Mouse (Mus musculus) cerebellum, adult 9-11 months (tissue): ENCODE data around the gene Iqce.

Source experiments
- DNase-seq: peaks from one replicate; pipeline ENCODE4 v3.0.0; 2022

Iqce gene

GRCm38 (mm10) chr5:140661427-140661826 lies 40.8 kb downstream of the Iqce start:
- no peak for DNase-seq

DNA sequence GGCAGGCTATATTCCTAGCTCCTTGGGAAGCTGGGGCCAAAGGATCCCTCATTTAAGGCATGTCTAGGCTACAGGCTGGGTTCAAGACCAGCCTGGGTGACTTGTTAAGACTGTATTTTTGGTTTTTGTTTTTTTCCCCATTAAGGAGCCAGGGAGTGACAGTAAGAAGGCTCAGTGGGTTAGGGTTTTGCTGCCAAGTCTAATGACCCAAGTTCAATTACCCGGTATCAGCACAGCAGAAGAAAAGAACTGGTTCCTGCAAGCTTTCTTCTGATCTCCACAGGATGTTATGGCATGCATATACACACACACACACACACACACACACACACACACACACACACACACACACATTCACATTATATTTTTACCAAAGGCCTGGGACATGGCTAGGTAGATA lies 41.8 kb downstream of the Iqce start:
- DNase-seq, result no peak

GRCm38 (mm10) chr5:140659607-140660272 lies 42.4 kb downstream of the Iqce start:
- DNase-seq, result peak; percentile 56

DNA sequence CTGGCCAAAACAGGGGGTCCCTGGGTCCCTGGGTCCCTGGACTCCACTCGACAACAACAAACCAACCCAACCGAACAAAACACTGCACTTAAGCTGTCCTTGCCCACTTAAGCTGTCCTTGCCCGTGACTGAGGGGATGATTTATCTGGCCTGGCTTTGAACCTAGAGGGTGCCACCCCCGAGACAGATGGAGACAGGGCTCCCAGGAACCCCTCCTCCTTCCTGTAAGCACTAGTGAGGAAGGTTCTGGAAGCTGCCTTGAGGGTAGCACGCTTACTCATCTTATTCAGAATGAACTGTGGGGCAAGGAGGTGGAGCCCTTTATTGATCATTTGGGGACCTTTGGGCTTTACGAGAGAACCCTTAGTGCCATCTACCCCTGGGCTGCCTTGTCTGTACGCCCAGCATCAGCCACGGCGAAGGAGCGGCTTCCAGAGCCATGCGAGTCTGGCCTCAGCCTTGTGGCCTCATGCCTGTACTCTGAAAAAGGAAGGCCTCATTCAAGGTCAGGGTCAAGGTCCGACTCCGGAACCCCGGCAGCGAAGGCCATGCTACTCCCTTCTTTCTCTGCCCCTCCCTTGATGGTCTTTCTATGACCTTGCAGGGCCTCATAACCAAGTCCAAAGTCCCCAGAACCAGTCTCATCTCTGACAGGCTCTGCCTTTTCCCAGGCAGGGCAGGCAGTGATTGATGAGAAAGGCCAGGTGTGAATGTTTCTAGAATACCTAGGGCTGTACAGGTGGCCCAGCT lies 47.9 kb downstream of the Iqce start:
- no peak for DNase-seq

DNA sequence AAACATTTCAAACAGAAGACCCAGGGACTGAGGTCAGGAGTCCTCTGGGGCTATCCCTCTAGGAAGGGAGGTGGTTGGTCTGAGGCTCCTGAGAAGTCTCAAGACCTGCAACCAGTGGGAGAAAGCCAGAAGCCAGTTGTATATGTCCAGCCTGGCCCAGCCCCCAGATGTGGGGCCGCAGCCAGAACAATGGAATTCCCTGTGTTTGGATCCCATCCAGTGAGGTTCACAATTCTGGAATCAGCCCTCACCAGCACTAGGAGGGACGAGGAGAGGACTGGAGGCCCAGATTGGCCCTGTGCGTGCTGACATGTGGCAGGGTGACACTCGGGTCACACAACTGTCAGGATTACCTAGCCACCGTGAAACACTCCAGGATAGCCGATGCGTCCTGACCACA lies 49.6 kb downstream of the Iqce start:
- no peak for DNase-seq

DNA sequence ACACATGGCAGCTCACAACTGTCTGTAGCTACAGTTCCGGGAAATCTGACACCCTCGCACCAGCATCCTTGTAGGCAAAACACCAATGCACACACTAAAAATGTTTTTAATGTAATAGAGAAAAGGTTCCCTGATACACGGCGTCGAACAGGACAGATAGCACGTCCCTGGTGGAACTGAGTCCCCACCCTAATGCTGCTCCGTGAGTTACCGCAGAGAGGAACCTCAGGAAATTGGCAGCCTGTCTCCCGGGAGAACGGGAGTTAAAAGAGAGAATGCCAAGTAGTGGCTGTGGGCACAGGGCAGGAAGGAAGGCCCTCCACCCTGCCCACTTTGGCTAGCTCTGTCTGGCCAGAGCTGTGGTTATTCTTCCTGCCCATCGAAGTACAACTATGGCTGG lies 50.9 kb downstream of the Iqce start:
- DNase-seq, result no peak

GRCm38 (mm10) chr5:140649881-140650414 lies 52.2 kb downstream of the Iqce start:
- peak; percentile 48 for DNase-seq

GRCm38 (mm10) chr5:140649101-140649667 lies 53.0 kb downstream of the Iqce start:
- peak; percentile 98 for DNase-seq

DNA sequence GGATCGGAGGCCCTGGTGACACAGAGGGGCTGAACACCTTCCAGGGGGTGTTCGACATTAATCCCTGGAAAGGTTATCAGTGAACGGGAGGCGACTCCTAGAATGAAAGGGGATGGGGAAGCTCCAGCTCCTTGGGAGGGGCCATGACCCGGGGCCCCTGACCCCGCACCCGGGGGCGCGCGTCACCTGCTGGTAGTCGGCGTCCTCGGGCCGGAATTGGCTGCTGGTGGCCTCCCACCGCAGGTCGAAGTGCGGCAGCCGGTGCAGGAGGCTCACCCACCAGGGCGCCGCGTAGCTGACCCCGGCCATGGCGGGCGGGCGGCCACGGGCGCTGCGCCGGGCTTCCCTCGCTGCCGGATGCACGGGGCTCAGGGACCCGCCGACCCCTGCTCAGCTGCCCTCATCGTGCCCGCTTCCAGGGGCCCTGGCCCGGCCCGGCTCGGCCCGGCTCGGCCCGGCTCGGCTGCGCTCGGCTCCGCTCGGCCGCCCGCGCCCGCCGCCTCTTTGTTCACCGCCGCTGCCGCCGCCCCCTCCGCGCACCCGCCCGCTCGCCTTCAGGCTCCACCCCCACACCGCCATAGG lies 53.6 kb downstream of the Iqce start, which contains the start of gene Ttyh3:
TSS of gene Ttyh3 (minus strand) at position 513 of the 582 bp plus-strand sequence.
- DNase-seq, result no peak

DNA sequence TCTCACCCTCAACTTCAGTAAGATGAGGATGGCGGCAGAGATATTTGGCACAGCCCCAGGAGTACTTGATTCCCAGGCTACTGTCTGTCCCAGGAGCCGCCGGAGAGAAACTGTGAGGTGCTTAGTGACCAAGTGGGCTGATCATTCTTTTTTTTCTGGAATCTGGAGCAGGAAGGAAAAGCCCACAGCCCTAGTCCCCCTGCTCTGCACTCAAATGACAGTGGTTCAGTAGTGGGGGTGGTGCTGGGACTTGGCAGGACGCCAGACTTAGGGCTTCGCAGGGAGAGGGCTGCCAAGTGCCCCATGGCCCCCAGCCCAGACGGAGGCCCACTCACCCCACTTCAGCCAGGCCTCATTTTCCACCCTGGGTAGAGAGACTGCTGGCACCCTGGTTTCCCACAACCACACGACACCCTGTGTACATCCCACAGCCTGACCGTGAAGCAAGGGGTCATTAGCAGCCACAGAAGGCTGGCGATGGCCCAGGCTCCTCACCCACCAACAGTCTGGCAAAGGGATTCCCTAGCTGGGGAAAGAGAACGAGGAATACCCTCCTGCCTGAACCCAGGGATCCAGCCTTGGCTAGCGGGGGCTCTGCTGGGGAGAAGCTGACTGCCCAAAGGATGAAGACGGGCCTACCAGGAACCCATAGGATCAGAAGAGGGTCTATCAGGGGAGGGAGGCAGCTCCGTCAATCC lies 54.2 kb downstream of the Iqce start:
- peak; percentile 77 for DNase-seq

- DNase-seq, result peak; percentile 43
These were observed 55.0 kb downstream of the Iqce start for GRCm38 (mm10) chr5:140647031-140647760.

DNA sequence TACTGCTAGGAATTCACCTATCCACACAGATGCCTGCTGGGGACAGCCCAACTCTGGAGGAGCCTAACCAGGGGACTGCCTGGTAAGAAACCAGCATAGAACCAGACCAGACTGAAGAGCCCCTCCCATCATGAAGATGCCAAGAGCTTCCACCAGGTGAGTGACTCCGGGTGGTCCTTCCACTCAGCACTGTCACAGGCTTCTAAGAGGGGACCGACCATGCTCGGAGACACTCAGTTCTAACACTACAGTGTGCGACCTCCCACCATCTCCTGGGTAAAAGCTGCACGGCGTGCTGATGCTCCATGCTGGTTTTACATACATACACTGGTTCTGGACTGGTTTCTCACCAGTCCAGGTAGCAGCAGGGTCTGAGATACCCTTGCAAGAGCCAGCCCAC lies 56.0 kb downstream of the Iqce start:
- peak; percentile 40 for DNase-seq

- DNase-seq, result no peak
These were observed 56.7 kb downstream of the Iqce start for GRCm38 (mm10) chr5:140645454-140645853.

- DNase-seq, result no peak
These were observed 57.4 kb downstream of the Iqce start for GRCm38 (mm10) chr5:140644702-140645201.

DNA sequence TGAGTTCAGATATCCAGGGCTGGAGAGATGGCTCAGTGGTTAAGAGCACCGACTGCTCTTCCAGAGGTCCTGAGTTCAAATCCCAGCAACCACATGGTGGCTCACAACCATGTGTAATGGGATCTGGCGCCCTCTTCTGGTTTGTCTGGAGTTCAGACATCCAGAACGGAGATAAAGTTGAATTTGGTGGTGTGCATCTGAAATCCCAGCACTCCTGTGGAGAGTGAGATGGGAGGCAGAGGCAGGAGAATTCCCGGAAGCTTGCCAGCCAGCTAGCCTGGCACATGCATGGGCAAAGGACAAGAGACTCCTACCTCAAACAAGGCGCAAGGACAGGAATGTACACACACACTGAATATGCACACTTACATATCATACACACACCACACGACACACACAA lies 57.9 kb downstream of the Iqce start:
- DNase-seq, result no peak

- DNase-seq, result no peak
These were observed 60.1 kb downstream of the Iqce start for GRCm38 (mm10) chr5:140642076-140642475.

- DNase-seq, result no peak
These were observed 60.8 kb downstream of the Iqce start for GRCm38 (mm10) chr5:140641254-140641928.

GRCm38 (mm10) chr5:140640812-140641211 lies 61.4 kb downstream of the Iqce start:
- no peak for DNase-seq

DNA sequence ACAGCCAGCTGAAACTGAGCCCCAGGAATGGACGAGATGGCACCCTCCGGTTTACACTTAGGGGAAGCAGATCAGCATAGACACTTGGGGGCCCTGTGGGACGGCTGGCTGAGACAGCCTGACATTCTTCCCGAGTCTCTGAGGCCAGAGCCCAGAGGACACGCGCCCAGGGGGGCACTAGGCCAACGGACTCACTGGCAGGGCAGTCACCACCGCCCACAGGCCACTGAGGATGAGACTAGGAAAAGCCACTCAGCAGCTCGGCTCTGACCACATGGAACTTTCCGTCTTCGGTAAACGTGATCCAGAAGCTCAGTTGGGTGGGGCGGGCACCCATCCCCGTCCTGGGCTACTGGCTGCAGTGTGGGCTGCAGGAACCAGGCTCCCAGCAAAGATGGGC lies 62.3 kb downstream of the Iqce start:
- DNase-seq, result peak; percentile 46

DNA sequence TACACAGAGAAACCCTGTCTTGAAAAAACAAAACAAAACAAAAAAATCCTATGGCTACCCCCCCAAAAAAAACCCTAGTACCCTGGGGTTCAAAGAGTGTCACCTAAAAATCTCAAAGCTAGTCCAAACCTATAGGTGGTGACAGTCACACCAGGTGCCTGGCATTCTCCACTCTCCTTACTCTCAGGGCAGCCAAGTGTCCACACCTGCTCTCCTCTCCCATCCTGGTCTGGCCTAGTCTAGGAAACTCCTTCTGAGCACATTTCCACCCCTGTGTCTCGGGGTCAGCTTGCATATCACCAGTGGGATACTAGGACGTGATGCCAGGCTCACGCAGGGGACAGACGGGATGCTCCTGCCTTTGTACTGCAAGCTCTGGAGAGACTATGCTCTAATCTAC lies 62.9 kb downstream of the Iqce start:
- DNase-seq, result no peak

DNA sequence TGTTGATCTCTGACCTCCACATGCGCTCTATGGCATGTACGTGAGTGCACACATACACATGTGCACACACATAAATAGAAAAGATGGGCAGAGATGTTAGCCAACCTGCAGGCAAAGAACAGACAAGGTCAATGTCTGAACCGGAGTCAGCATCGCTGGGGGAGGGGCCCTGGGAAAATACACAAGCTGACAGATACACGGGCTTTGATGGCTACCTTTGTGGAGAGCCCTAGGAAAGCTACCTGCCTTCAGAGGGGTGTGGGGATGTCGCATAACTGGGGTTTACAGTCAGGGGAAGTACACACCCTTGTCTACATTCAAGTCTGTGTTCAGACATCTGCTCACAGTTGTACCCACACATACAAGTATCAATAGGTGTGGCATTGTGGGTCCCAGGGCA lies 63.7 kb downstream of the Iqce start:
- no peak for DNase-seq
